Mouse (Mus musculus) ES-E14 (cell line): ENCODE measurements around the gene Gm6176. TPM values are rescaled to one million over a fixed set of nuclear protein-coding genes. Genes with fewer than 3 reads are reported as not detected.
"Not testable (repeated sequence)": the region's sequence is repeated elsewhere in the genome, so short reads cannot be mapped to it uniquely, and the experiment has no call there.

Experiments
- DNase-seq: peaks from one replicate; pipeline ENCODE4 v3.0.0-alpha.2; 2013; ENCODE audit warnings: low read depth, low spot score
- H3K27ac ChIP-seq: 2 replicates; pipeline ENCODE4 v1.5.1; 2012; ENCODE audit warnings: low read depth, mild to moderate bottlenecking, low read length, moderate library complexity, mixed read lengths; ENCODE audit not compliant: poor library complexity, insufficient read depth, severe bottlenecking
- H3K36me3 ChIP-seq: 2 replicates; pipeline ENCODE4 v1.6.1; 2012; ENCODE audit warnings: mild to moderate bottlenecking, low read length, moderate library complexity, mixed read lengths; ENCODE audit not compliant: control insufficient read depth, poor library complexity, insufficient read depth, severe bottlenecking
- H3K4me1 ChIP-seq, 2 experiments: fragments of 150-350 bp in 1 of 2; sonication (generic) in 1 of 2; 2 replicates each; pipeline ENCODE4 v1.6.1; 2012; ENCODE audit warnings: low read length in 2 of 2, mild to moderate bottlenecking in 1 of 2, mixed read lengths in 1 of 2; ENCODE audit not compliant: control insufficient read depth in 2 of 2, insufficient read depth in 2 of 2, poor library complexity in 1 of 2
- H3K4me3 ChIP-seq, 2 experiments: fragments of 150-350 bp in 1 of 2; sonication (generic) in 1 of 2; 2 replicates each; pipeline ENCODE4 v1.5.1; 2012; ENCODE audit warnings: low read length in 2 of 2, low read depth in 1 of 2, mild to moderate bottlenecking in 1 of 2, mixed read lengths in 1 of 2; ENCODE audit not compliant: insufficient read depth in 1 of 2, poor library complexity in 1 of 2, severe bottlenecking in 1 of 2
- H3K9ac ChIP-seq: 2 replicates; pipeline ENCODE4 v1.6.1; 2012; ENCODE audit warnings: low read depth, mild to moderate bottlenecking, low read length, mixed read lengths; ENCODE audit not compliant: poor library complexity, insufficient read depth, severe bottlenecking
- H3K9me3 ChIP-seq: fragments of 150-350 bp; sonication (generic); 2 replicates; pipeline ENCODE4 v1.6.1; 2012; ENCODE audit warnings: low read depth, mild to moderate bottlenecking, low read length; ENCODE audit not compliant: control insufficient read depth, insufficient read depth
- in situ Hi-C, 2 experiments: fragments of 600-800 bp; cut with MboI; formaldehyde crosslinking; loops; one replicate each; pipeline ENCODE4 v1.15.1; 2025; ENCODE audit warnings: low sequenced_read_pairs in 2 of 2, inconsistent platforms in 1 of 2; ENCODE audit not compliant: unreplicated experiment in 2 of 2
- total RNA-seq: library from RNA; depleted of rRNA; stranded (reverse); fragments of 300-350 nt; gene quantifications from 2 replicates; pipeline ENCODE4 v1.2.3, GENCODE M21; 2012; rRNA removed

Gene Gm6176
- total RNA-seq = not detected in 2 replicates

GRCm38 (mm10) chr7:22056205-22056604 is at the start of gene Gm6176:
TSS of gene Gm6176 (minus strand) at chr7:22056305.
- H3K36me3 ChIP-seq, in situ Hi-C loops, H3K4me1 ChIP-seq, H3K27ac ChIP-seq, H3K9me3 ChIP-seq, DNase-seq, H3K9ac ChIP-seq, H3K4me3 ChIP-seq: not testable (repeated sequence)

GRCm38 (mm10) chr7:22068757-22069156 is 12.7 kb upstream of the Gm6176 start, which contains the start of gene Vmn1r139:
TSS of gene Vmn1r139 (plus strand) at chr7:22069057.
- H3K4me1 ChIP-seq, H3K27ac ChIP-seq, H3K9ac ChIP-seq, H3K4me3 ChIP-seq, DNase-seq, H3K36me3 ChIP-seq, H3K9me3 ChIP-seq, in situ Hi-C loops: not testable (repeated sequence)

- H3K36me3 ChIP-seq, in situ Hi-C loops, H3K9me3 ChIP-seq, H3K9ac ChIP-seq, H3K4me3 ChIP-seq, H3K27ac ChIP-seq, H3K4me1 ChIP-seq, DNase-seq: not testable (repeated sequence)
These were observed 27.3 kb downstream of the Gm6176 start, which contains the start of gene Vmn1r138 for GRCm38 (mm10) chr7:22028797-22029196. TSS of gene Vmn1r138 (minus strand) at chr7:22028897.

Other genes with a start within 250 kb of the Gm6176 start
- not detected in 2 replicates for gene Vmn1r135, start 224.0 kb downstream of the Gm6176 start, total RNA-seq
- not detected in 2 replicates for gene Gm5725, start 212.0 kb downstream of the Gm6176 start, total RNA-seq
- gene Gm5891, start 135.0 kb downstream of the Gm6176 start, total RNA-seq = not detected in 2 replicates
- not detected in 2 replicates for gene Vmn1r137, start 61.7 kb downstream of the Gm6176 start, total RNA-seq
- not detected in 2 replicates for gene Vmn1r138, start 27.4 kb downstream of the Gm6176 start, total RNA-seq
- gene Vmn1r139, start 12.8 kb upstream of the Gm6176 start, total RNA-seq = not detected in 2 replicates
- gene Gm16451, start 61.9 kb upstream of the Gm6176 start, total RNA-seq = not detected in 2 replicates
- not detected in 2 replicates for gene Gm10666, start 78.4 kb upstream of the Gm6176 start, total RNA-seq
- not detected in 2 replicates for gene Vmn1r142, start 107.7 kb upstream of the Gm6176 start, total RNA-seq
- not detected in 2 replicates for gene Vmn1r143, start 133.1 kb upstream of the Gm6176 start, total RNA-seq
- gene Gm8653, start 145.0 kb upstream of the Gm6176 start, total RNA-seq = not detected in 2 replicates
- not detected in 2 replicates for gene Gm8453, start 173.2 kb upstream of the Gm6176 start, total RNA-seq